Mouse (Mus musculus) ES-E14 (cell line): Measurements from ENCODE around the gene Gxylt2.

Experiments used
- CHD2 ChIP-seq: IDR thresholded peaks from 2 replicates; pipeline ENCODE4 v1.6.1; 2014; ENCODE audit warnings: mild to moderate bottlenecking, low read depth, low read length, inconsistent platforms
- HCFC1 ChIP-seq: IDR thresholded peaks from 2 replicates; pipeline ENCODE4 v1.6.1; 2012; ENCODE audit warnings: low read length, inconsistent platforms, borderline replicate concordance; ENCODE audit not compliant: insufficient read depth
- ZC3H11A ChIP-seq: IDR thresholded peaks from 2 replicates; pipeline ENCODE4 v1.6.1; 2012; ENCODE audit warnings: low read depth, mild to moderate bottlenecking, inconsistent platforms, low read length, borderline replicate concordance
- ZNF384 ChIP-seq: IDR thresholded peaks from 2 replicates; pipeline ENCODE4 v1.6.1; 2012; ENCODE audit warnings: low read depth, low read length, inconsistent platforms

GRCm38 (mm10) chr6:100831188-100831587 is 126.7 kb downstream of the Gxylt2 start:
- TF ChIP-seq HCFC1 (no peak), ZC3H11A (no peak), ZNF384 (no peak), CHD2 (no peak)
